Mouse (Mus musculus) Muller cell, postnatal 12 days (primary cell): ENCODE data around the gene Olfr716.
"Not testable (repeated sequence)": the region's sequence is repeated elsewhere in the genome, so short reads cannot be mapped to it uniquely, and the experiment has no call there.

Source experiments
- DNase-seq: peaks from one replicate; pipeline ENCODE4 v3.0.0-alpha.2; 2015; ENCODE audit errors: inconsistent ontology term

The Olfr716 gene

GRCm38 (mm10) chr7:107138027-107138426, at the start of gene Olfr716:
Gene Olfr716 (plus strand): TSS chr7:107138327.
- not testable (repeated sequence) for DNase-seq

DNA sequence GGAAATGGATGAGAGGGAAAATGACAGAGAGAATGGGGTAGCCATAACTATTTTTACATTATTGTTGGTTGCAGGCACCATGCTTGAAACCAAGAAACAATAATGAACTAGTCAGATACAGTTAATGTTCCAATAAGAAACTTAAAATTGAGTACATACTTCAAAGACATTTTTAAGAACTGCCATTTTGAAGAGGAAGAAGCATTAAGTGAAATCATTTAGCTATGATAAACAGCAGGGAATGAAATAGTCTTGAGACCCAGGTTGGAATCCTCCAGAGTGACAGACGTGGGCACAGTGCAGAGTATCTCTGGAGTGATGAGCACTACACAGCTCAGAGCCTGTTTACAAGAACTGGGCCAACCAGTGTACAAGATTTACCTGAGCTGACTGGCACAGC, 45.2 kb upstream of the Olfr716 start, which contains the start of gene Olfr17:
Olfr17 (plus strand) TSS at position 301 of the 400 bp plus-strand sequence.
- no peak for DNase-seq

- DNase-seq = not testable (repeated sequence)
Observed at GRCm38 (mm10) chr7:107110269-107110668, 27.9 kb upstream of the Olfr716 start, which contains the start of gene Olfr715b. Gene Olfr715b (minus strand): TSS chr7:107110369.

DNA sequence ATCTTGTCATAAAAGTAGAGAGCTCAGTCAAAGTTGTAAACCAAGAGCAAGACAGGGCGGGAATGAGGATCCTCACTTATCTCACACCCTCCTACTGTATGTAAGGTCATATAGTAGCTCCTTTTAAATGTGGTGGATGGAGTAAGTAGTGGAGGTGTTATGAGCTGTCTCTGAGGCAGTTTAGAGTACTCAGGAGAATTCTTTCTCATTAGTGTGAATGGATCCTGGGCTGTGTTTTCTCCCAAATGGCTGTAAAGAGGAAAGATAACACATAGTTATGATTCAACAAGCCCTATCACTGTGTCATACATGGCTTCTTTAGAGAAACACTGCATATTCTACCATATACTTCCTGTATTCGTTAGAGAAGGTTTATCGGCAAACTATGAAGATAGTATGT, 7.1 kb upstream of the Olfr716 start, which contains the start of gene Olfr715:
Olfr715 (minus strand) TSS at position 101 of the 400 bp plus-strand sequence.
- DNase-seq = not testable (repeated sequence)

DNA sequence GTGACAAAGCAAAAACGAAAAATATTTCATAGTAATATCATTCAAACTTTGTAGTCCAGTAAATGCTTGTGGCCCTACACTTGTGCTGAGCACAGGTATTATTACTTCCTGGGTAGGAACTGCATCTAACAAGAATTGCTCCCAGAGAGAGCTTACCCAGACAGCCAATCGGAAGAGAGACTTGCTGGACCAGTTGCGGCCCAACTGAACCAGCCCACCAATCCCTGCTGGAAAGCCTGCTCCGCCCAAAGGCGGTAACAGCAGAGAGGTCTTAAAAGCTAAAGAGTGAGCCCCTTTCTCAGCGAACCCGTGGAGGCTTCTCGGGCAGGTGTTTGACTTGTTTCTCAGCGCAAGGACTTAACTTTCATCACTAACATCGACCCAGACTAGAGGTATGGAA, 28.6 kb downstream of the Olfr716 start, which contains the start of gene Nlrp14:
Nlrp14 (plus strand) TSS at position 301 of the 400 bp plus-strand sequence.
- no peak for DNase-seq

GRCm38 (mm10) chr7:107180406-107180805, 42.3 kb downstream of the Olfr716 start:
- peak; percentile 0 for DNase-seq
